Mouse (Mus musculus) left cerebral cortex, adult 18-20 months (tissue): ENCODE data around the gene Gm13083. TPM values are rescaled to one million over a fixed set of nuclear protein-coding genes. Genes with fewer than 3 reads are reported as not detected.
"Not testable (repeated sequence)": the region's sequence is repeated elsewhere in the genome, so short reads cannot be mapped to it uniquely, and the experiment has no call there.

Experiments
- DNase-seq, 2 experiments: peaks; one replicate each; pipeline ENCODE4 v3.0.0; 2021 to 2022; ENCODE audit warnings: low spot score in 2 of 2, mixed read lengths in 1 of 2
- long read RNA-seq, 2 experiments: library from polyadenylated mRNA; stranded (forward); transcript quantifications; one replicate each; pipeline ENCODE4 v2.0.0; 2021
- total RNA-seq, 2 experiments: library from RNA; stranded (reverse); gene quantifications; 2 replicates each; pipeline ENCODE4 v1.2.3; 2021

Gm13083 gene
- total RNA-seq = not detected
- long read RNA-seq, experiment 1 = 0 reads
- long read RNA-seq, experiment 2 = 0 reads

- not testable (repeated sequence) for DNase-seq
Observed at GRCm38 (mm10) chr4:143614703-143615102, at the start of gene Gm13083. Gene Gm13083, plus strand, starts transcription at chr4:143615003.

- DNase-seq = not testable (repeated sequence)
Observed at GRCm38 (mm10) chr4:143611927-143612326, 2.9 kb upstream of the Gm13083 start.

GRCm38 (mm10) chr4:143618101-143618500, 3.3 kb downstream of the Gm13083 start:
- DNase-seq = not testable (repeated sequence)

- not testable (repeated sequence) for DNase-seq
Observed at GRCm38 (mm10) chr4:143657146-143657545, 42.3 kb downstream of the Gm13083 start, which contains the start of gene Gm13088. Gene Gm13088, minus strand, starts transcription at chr4:143657246.

Other genes with a start within 250 kb of the Gm13083 start
- gene Pramel1, start 220.6 kb upstream of the Gm13083 start, total RNA-seq = not detected
- 10 to 100 TPM; 14.0 to 14.8 TPM for gene Pramef8, start 202.6 kb upstream of the Gm13083 start, total RNA-seq
- not detected for gene Oog4, start 164.7 kb upstream of the Gm13083 start, total RNA-seq
- not detected for gene Gm13043, start 103.7 kb upstream of the Gm13083 start, total RNA-seq
- not detected for gene Gm13040, start 79.0 kb upstream of the Gm13083 start, total RNA-seq
- not detected for gene BC080695, start 63.3 kb upstream of the Gm13083 start, total RNA-seq
- not detected for gene Gm13057, start 63.3 kb upstream of the Gm13083 start, total RNA-seq
- not detected for gene Gm13088, start 42.2 kb downstream of the Gm13083 start, total RNA-seq
- not detected for gene Gm13089, start 87.7 kb downstream of the Gm13083 start, total RNA-seq
- gene Gm13078, start 104.5 kb downstream of the Gm13083 start, total RNA-seq = not detected
- not detected for gene Gm13023, start 174.3 kb downstream of the Gm13083 start, total RNA-seq
- gene Gm13084, start 201.1 kb downstream of the Gm13083 start, total RNA-seq = not detected
- gene Gm13103, start 231.5 kb downstream of the Gm13083 start, total RNA-seq = not detected